Mouse (Mus musculus) layer of hippocampus, adult 2 months (tissue): Measurements from ENCODE around the gene Eefsec. TPM values are rescaled to one million over a fixed set of nuclear protein-coding genes. Genes with fewer than 3 reads are reported as not detected.
A peak's percentile ranks its signal among the peaks of the same experiment; 100 is the strongest.

Experiments
- DNase-seq, 2 experiments: peaks; one replicate each; pipeline ENCODE4 v3.0.0; 2022; ENCODE audit warnings: low spot score in 2 of 2
- H3K27ac ChIP-seq: fragments of 200-600 bp; 2 replicates; pipeline ENCODE4 v1.8.1; 2022
- H3K4me3 ChIP-seq: fragments of 200-600 bp; 2 replicates; pipeline ENCODE4 v1.8.1; 2022; ENCODE audit warnings: mild to moderate bottlenecking
- CTCF ChIP-seq: fragments of 200-600 bp; conservative IDR thresholded peaks from 2 replicates; pipeline ENCODE4 v1.8.1; 2022; ENCODE audit warnings: antibody characterized with exemption, mild to moderate bottlenecking, moderate library complexity
- total RNA-seq, 2 experiments: library from RNA; stranded (reverse); gene quantifications; 2 replicates each; pipeline ENCODE4 v1.2.3; 2021

Eefsec gene
- total RNA-seq, 2 experiments from 2014 or later = 27.5 to 29.4 TPM

- no peak overlapping the region for H3K27ac ChIP-seq
- no peak for DNase-seq
- no peak for TF ChIP-seq CTCF
- H3K4me3 ChIP-seq = no peak overlapping the region
Measured at GRCm38 (mm10) chr6:88388946-88389345, 57.4 kb downstream of the Eefsec start.

- no peak for DNase-seq
- Histone ChIP-seq H3K4me3 (no peak overlapping the region), H3K27ac (0 out of 2 replicates have a peak overlapping the region, but pooled peaks have one; percentile 59)
- TF ChIP-seq CTCF = peak; percentile 24; the same call in 1 of the 2 replicates
Measured at GRCm38 (mm10) chr6:88387836-88388724, 58.3 kb downstream of the Eefsec start.

- TF ChIP-seq CTCF = no peak
- no peak overlapping the region for H3K4me3 ChIP-seq
- no peak for DNase-seq
- no peak overlapping the region for H3K27ac ChIP-seq
Measured at GRCm38 (mm10) chr6:88384420-88385053, 61.8 kb downstream of the Eefsec start.

- TF ChIP-seq CTCF = no peak
- H3K27ac ChIP-seq = no peak overlapping the region
- no peak overlapping the region for H3K4me3 ChIP-seq
- no peak for DNase-seq
Measured at GRCm38 (mm10) chr6:88383734-88384133, 62.6 kb downstream of the Eefsec start.

- no peak for TF ChIP-seq CTCF
- DNase-seq = no peak
- no peak overlapping the region for H3K27ac ChIP-seq
- no peak overlapping the region for H3K4me3 ChIP-seq
Measured at GRCm38 (mm10) chr6:88379756-88380155, 66.6 kb downstream of the Eefsec start.

- no peak for DNase-seq
- Histone ChIP-seq H3K27ac (no peak overlapping the region), H3K4me3 (no peak overlapping the region)
- TF ChIP-seq CTCF = no peak
Measured at GRCm38 (mm10) chr6:88378829-88379228, 67.5 kb downstream of the Eefsec start.

GRCm38 (mm10) chr6:88374247-88374646 lies 72.1 kb downstream of the Eefsec start:
- no peak overlapping the region for H3K27ac ChIP-seq
- no peak for TF ChIP-seq CTCF
- DNase-seq = no peak
- no peak overlapping the region for H3K4me3 ChIP-seq

- Histone ChIP-seq H3K4me3 (no peak overlapping the region), H3K27ac (no peak overlapping the region)
- TF ChIP-seq CTCF = no peak
- DNase-seq = no peak
Measured at GRCm38 (mm10) chr6:88369851-88370635, 76.3 kb downstream of the Eefsec start.

- Histone ChIP-seq H3K27ac (no peak overlapping the region), H3K4me3 (no peak overlapping the region)
- no peak for DNase-seq
- no peak for TF ChIP-seq CTCF
Measured at GRCm38 (mm10) chr6:88363475-88364012, 82.8 kb downstream of the Eefsec start.

GRCm38 (mm10) chr6:88361096-88361495 lies 85.2 kb downstream of the Eefsec start:
- H3K4me3 ChIP-seq = no peak overlapping the region
- no peak for TF ChIP-seq CTCF
- no peak overlapping the region for H3K27ac ChIP-seq
- no peak for DNase-seq

- no peak for TF ChIP-seq CTCF
- H3K4me3 ChIP-seq = no peak overlapping the region
- DNase-seq = no peak
- no peak overlapping the region for H3K27ac ChIP-seq
Measured at GRCm38 (mm10) chr6:88358210-88358609, 88.1 kb downstream of the Eefsec start.

- Histone ChIP-seq H3K4me3 (no peak overlapping the region), H3K27ac (no peak overlapping the region)
- DNase-seq = no peak
- TF ChIP-seq CTCF = no peak
Measured at GRCm38 (mm10) chr6:88355866-88356265, 90.5 kb downstream of the Eefsec start.

GRCm38 (mm10) chr6:88352541-88352940 lies 93.8 kb downstream of the Eefsec start:
- no peak for TF ChIP-seq CTCF
- H3K4me3 ChIP-seq = no peak overlapping the region
- no peak overlapping the region for H3K27ac ChIP-seq
- no peak for DNase-seq
